Mouse (Mus musculus): ENCODE results near the gene Tmsb4x. TPM values are rescaled to one million over a fixed set of nuclear protein-coding genes. Genes with fewer than 3 reads are reported as not detected.
A peak's percentile ranks its signal among the peaks of the same experiment; 100 is the strongest.

Gene Tmsb4x
- polyA plus RNA-seq (2015; fragmentation: Nextera tagmentation; extraction: Ambion mirVana) = 1,269 and 1,520 TPM in 2 replicates

GRCm38 (mm10) chrX:167208978-167209754 lies at the start of gene Tmsb4x:
Tmsb4x (minus strand) TSS chrX:167209315.
- H3K27ac ChIP-seq = peak within 1 kb of the TSS; percentile 59
- H3K4me1 ChIP-seq (replicated peaks) = 0 out of 2 replicates have a peak, but pooled peaks cover 4% of the 10 kb centered on the region
- H3K4me3 ChIP-seq (replicated peaks) = peak within 1 kb of the TSS; percentile 57
- peak; percentile 84 for ATAC-seq (ENCODE audit: low read depth)
- no peaks in the 10 kb centered on the region for H3K9me3 ChIP-seq (replicated peaks)
- peak within 1 kb of the TSS; percentile 68 for H3K4me2 ChIP-seq
- peaks cover 12% of the 10 kb centered on the region; the same call in 1 of the 2 replicates for H3K27me3 ChIP-seq
- peak within 1 kb of the TSS; percentile 67 for H3K9ac ChIP-seq
- peak; percentile 52 for DNase-seq
- WGBS (ENCODE audit: insufficient replicate concordance) = 17% methylated on average over 39 of the region's 39 CpGs
- no peaks in the 10 kb centered on the region for H3K36me3 ChIP-seq

GRCm38 (mm10) chrX:167241736-167242135 lies 32.6 kb upstream of the Tmsb4x start:
- Histone ChIP-seq H3K36me3 (no peaks in the 10 kb centered on the region), H3K9me3 (replicated peaks) (no peaks in the 10 kb centered on the region), H3K4me2 (no peak overlapping the region), H3K27ac (no peak overlapping the region), H3K27me3 (no peaks in the 10 kb centered on the region), H3K4me1 (replicated peaks) (no peaks in the 10 kb centered on the region), H3K9ac (no peak overlapping the region), H3K4me3 (replicated peaks) (no peak overlapping the region)
- WGBS (ENCODE audit: insufficient replicate concordance) = 74% methylated on average over 3 of the region's 3 CpGs
- ATAC-seq (ENCODE audit: low read depth) = no peak
- no peak for DNase-seq

- no peaks in the 10 kb centered on the region for H3K9me3 ChIP-seq (replicated peaks)
- H3K27me3 ChIP-seq = no peaks in the 10 kb centered on the region
- DNase-seq (no peak), ATAC-seq (ENCODE audit: low read depth) (no peak)
- no peak overlapping the region for H3K4me3 ChIP-seq (replicated peaks)
- no peak overlapping the region for H3K27ac ChIP-seq
- no peak overlapping the region for H3K9ac ChIP-seq
- no peaks in the 10 kb centered on the region for H3K4me1 ChIP-seq (replicated peaks)
- 56% methylated on average over 9 of the region's 9 CpGs for WGBS (ENCODE audit: insufficient replicate concordance)
- no peak overlapping the region for H3K4me2 ChIP-seq
- no peaks in the 10 kb centered on the region for H3K36me3 ChIP-seq
These were observed 30.3 kb upstream of the Tmsb4x start for GRCm38 (mm10) chrX:167239293-167239921.

GRCm38 (mm10) chrX:167233104-167233687 lies 24.1 kb upstream of the Tmsb4x start:
- H3K4me1 ChIP-seq (replicated peaks) = no peaks in the 10 kb centered on the region
- H3K27me3 ChIP-seq = no peaks in the 10 kb centered on the region
- H3K27ac ChIP-seq = no peak overlapping the region
- H3K9ac ChIP-seq = no peak overlapping the region
- DNase-seq (no peak), ATAC-seq (ENCODE audit: low read depth) (peak; percentile 36; the same call in 1 of the 2 replicates)
- no peak overlapping the region for H3K4me2 ChIP-seq
- no peaks in the 10 kb centered on the region for H3K9me3 ChIP-seq (replicated peaks)
- no peak overlapping the region for H3K4me3 ChIP-seq (replicated peaks)
- H3K36me3 ChIP-seq = no peaks in the 10 kb centered on the region
- 26% methylated on average over 9 of the region's 9 CpGs for WGBS (ENCODE audit: insufficient replicate concordance)

- Histone ChIP-seq H3K27ac (no peak overlapping the region), H3K4me2 (no peak overlapping the region), H3K9me3 (replicated peaks) (no peaks in the 10 kb centered on the region), H3K4me1 (replicated peaks) (no peaks in the 10 kb centered on the region), H3K27me3 (no peaks in the 10 kb centered on the region), H3K4me3 (replicated peaks) (no peak overlapping the region), H3K36me3 (no peaks in the 10 kb centered on the region), H3K9ac (no peak overlapping the region)
- ATAC-seq (ENCODE audit: low read depth) (no peak), DNase-seq (no peak)
- 39% methylated on average over 8 of the region's 8 CpGs for WGBS (ENCODE audit: insufficient replicate concordance)
These were observed 22.0 kb upstream of the Tmsb4x start for GRCm38 (mm10) chrX:167231150-167231549.

GRCm38 (mm10) chrX:167229819-167230218 lies 20.7 kb upstream of the Tmsb4x start:
- Histone ChIP-seq H3K9me3 (replicated peaks) (no peaks in the 10 kb centered on the region), H3K4me2 (no peak overlapping the region), H3K27me3 (no peaks in the 10 kb centered on the region), H3K4me3 (replicated peaks) (no peak overlapping the region), H3K36me3 (no peaks in the 10 kb centered on the region), H3K9ac (no peak overlapping the region), H3K27ac (no peak overlapping the region), H3K4me1 (replicated peaks) (no peaks in the 10 kb centered on the region)
- DNase-seq (no peak), ATAC-seq (ENCODE audit: low read depth) (no peak)
- WGBS (ENCODE audit: insufficient replicate concordance) = 36% methylated on average over 1 of the region's 1 CpGs

DNA sequence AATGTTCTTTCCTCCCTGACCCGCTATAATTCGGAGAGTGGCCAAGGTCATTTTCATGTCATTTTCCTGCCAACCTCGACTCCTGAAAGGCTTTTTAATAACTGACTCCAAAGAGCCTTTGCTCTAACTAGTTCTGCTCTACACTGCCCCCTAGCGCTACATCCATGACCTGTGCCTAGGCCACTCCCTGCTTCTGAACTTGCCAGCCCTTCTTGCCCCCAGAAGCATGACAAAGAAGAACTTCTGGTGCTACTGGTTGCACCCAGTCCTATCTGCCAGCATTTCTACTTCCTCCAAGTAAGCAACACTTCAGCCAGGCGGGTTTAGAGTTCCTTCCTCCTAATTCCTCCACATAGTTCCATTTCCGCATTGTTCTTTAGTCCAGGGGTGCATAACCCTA lies 20.1 kb upstream of the Tmsb4x start:
- no peak overlapping the region for H3K9ac ChIP-seq
- DNase-seq = no peak
- ATAC-seq (ENCODE audit: low read depth) = no peak
- H3K4me3 ChIP-seq (replicated peaks) = no peak overlapping the region
- 28% methylated on average over 6 of the region's 6 CpGs for WGBS (ENCODE audit: insufficient replicate concordance)
- no peaks in the 10 kb centered on the region for H3K36me3 ChIP-seq
- H3K4me2 ChIP-seq = no peak overlapping the region
- no peaks in the 10 kb centered on the region for H3K4me1 ChIP-seq (replicated peaks)
- no peaks in the 10 kb centered on the region for H3K9me3 ChIP-seq (replicated peaks)
- H3K27ac ChIP-seq = no peak overlapping the region
- H3K27me3 ChIP-seq = no peaks in the 10 kb centered on the region

DNA sequence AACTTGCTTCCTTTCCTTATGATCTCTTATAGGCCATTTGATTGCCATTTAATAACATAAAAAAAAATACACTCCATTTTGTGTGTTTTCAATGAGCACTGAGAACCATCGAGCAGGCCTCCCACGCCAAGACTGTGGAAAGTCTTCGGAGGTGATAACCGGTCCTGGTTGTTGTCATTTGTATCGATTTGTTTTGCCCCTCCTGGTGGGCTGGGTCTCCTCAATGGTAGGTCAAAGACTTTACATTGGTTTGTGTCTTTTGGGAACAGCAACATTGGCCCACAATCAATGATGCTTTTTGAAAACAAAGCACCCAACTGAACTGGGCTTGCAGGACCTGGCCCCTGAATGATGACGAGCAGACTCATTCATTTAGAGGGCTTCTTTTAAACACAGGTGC lies 18.6 kb upstream of the Tmsb4x start:
- no peak overlapping the region for H3K27ac ChIP-seq
- no peak overlapping the region for H3K9ac ChIP-seq
- H3K27me3 ChIP-seq = no peaks in the 10 kb centered on the region
- no peaks in the 10 kb centered on the region for H3K36me3 ChIP-seq
- ATAC-seq (ENCODE audit: low read depth) (no peak), DNase-seq (no peak)
- H3K4me3 ChIP-seq (replicated peaks) = no peak overlapping the region
- 81% methylated on average over 6 of the region's 6 CpGs for WGBS (ENCODE audit: insufficient replicate concordance)
- no peak overlapping the region for H3K4me2 ChIP-seq
- H3K4me1 ChIP-seq (replicated peaks) = no peaks in the 10 kb centered on the region
- no peaks in the 10 kb centered on the region for H3K9me3 ChIP-seq (replicated peaks)

DNA sequence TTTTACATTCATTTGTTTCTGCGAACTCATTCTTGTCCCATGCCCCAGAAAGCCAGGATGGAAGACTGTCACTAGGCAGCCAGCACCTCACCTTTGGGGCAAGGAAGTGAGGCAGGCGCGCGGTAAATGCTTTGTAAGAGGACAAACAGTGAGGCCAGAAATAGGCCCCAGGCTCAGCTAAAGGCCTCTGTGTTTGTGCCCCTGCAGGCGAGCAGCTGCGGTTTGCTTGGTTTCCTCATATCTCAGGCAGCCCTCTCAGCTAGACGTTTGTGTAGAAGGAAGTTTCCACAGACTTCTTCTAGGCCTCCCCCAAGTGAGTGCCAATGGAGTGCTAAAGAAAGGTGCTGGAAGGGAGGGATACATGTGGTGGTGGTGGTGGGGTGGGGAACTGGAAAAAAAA lies 18.0 kb upstream of the Tmsb4x start:
- H3K27me3 ChIP-seq = no peaks in the 10 kb centered on the region
- H3K9me3 ChIP-seq (replicated peaks) = no peaks in the 10 kb centered on the region
- H3K36me3 ChIP-seq = no peaks in the 10 kb centered on the region
- DNase-seq (no peak), ATAC-seq (ENCODE audit: low read depth) (no peak)
- H3K27ac ChIP-seq = no peak overlapping the region
- no peak overlapping the region for H3K4me2 ChIP-seq
- H3K9ac ChIP-seq = no peak overlapping the region
- H3K4me1 ChIP-seq (replicated peaks) = no peaks in the 10 kb centered on the region
- no peak overlapping the region for H3K4me3 ChIP-seq (replicated peaks)
- 35% methylated on average over 7 of the region's 7 CpGs for WGBS (ENCODE audit: insufficient replicate concordance)

- H3K9ac ChIP-seq = no peak overlapping the region
- H3K4me2 ChIP-seq = no peak overlapping the region
- H3K27ac ChIP-seq = no peak overlapping the region
- no peak overlapping the region for H3K4me3 ChIP-seq (replicated peaks)
- no peaks in the 10 kb centered on the region for H3K9me3 ChIP-seq (replicated peaks)
- 59% methylated on average over 5 of the region's 5 CpGs for WGBS (ENCODE audit: insufficient replicate concordance)
- no peaks in the 10 kb centered on the region for H3K27me3 ChIP-seq
- DNase-seq = no peak
- H3K36me3 ChIP-seq = no peaks in the 10 kb centered on the region
- no peaks in the 10 kb centered on the region for H3K4me1 ChIP-seq (replicated peaks)
- no peak for ATAC-seq (ENCODE audit: low read depth)
These were observed 17.5 kb upstream of the Tmsb4x start for GRCm38 (mm10) chrX:167226570-167226969.

DNA sequence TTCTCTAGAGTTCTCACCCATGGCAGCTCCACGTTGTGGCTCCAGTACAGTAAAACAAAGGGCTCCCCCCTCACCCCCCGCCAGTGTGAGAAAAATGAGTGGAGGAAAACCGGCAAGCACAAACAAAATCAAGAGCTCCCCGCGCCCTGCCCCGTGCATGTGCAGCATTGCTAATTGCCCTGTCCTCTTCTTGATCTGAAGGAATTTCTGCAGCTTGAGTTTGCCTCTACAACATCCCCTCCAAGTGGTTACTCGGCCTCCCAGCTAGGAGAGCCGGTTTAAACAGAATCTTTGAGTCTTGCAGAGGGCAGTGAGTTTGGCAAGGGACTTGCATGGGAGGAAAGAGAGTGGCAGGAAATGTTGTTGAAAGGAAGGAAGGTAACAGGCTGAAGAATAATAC lies 3.6 kb upstream of the Tmsb4x start:
- Histone ChIP-seq H3K4me2 (no peak overlapping the region), H3K9me3 (replicated peaks) (no peaks in the 10 kb centered on the region), H3K27me3 (0 out of 2 replicates have a peak, but pooled peaks cover 5% of the 10 kb centered on the region), H3K9ac (no peak overlapping the region), H3K4me1 (replicated peaks) (0 out of 2 replicates have a peak, but pooled peaks cover 4% of the 10 kb centered on the region), H3K36me3 (no peaks in the 10 kb centered on the region), H3K4me3 (replicated peaks) (no peak overlapping the region), H3K27ac (no peak overlapping the region)
- ATAC-seq (ENCODE audit: low read depth) = no peak
- WGBS (ENCODE audit: insufficient replicate concordance) = 19% methylated on average over 8 of the region's 8 CpGs
- DNase-seq = no peak
